23 mouse cellular contexts compared by ENCODE assay signal in genomic region chr2:124103277-124103676, GRCm38 (mm10). TPM values are rescaled to one million over a fixed set of nuclear protein-coding genes. Genes with fewer than 3 reads are reported as not detected.
"Had no signal": no experiment of that assay in that cellular context is flagged by ENCODE, and none has a peak within 500 bp of the region (broad histone marks: within the 10 kb centered on the region; RNA-seq: fewer than 3 reads in every experiment).

No protein-coding gene starts in this region.

- H3K36me3 ChIP-seq: limb, embryonic 10.5 days; limb, embryonic 13.5 days; liver, embryonic 12.5 days; liver, embryonic 15.5 days; midbrain, embryonic 12.5 days; neural tube, embryonic 13.5 days had no signal

- H3K4me1 ChIP-seq: limb, embryonic 10.5 days; limb, embryonic 13.5 days; liver, embryonic 12.5 days; liver, embryonic 15.5 days had no signal

- DNase-seq: kidney, adult 18-20 months; kidney, adult 9 months; kidney, postnatal 14 days; kidney, postnatal 4 days; liver; retina, postnatal 1 day; right cerebral cortex, postnatal 25 days; thymus, adult 2 months; thymus, postnatal 14 days; thymus, postnatal 4 days had no signal

- H3K9ac ChIP-seq: limb, embryonic 13.5 days; liver, embryonic 12.5 days; liver, embryonic 15.5 days; midbrain, embryonic 12.5 days; neural tube, embryonic 13.5 days had no signal

- H3K27ac ChIP-seq: limb, embryonic 10.5 days; limb, embryonic 13.5 days; liver, embryonic 12.5 days; liver, embryonic 15.5 days; macrophage; midbrain, embryonic 12.5 days; neural tube, embryonic 13.5 days; stomach, postnatal 0 days had no signal

- ATAC-seq: intestine, embryonic 16.5 days; liver, embryonic 12.5 days; midbrain, embryonic 16.5 days had no signal

- H3K4me2 ChIP-seq: limb, embryonic 13.5 days; liver, embryonic 12.5 days; liver, embryonic 15.5 days; midbrain, embryonic 12.5 days; neural tube, embryonic 13.5 days had no signal

- H3K9me3 ChIP-seq: limb, embryonic 10.5 days; limb, embryonic 13.5 days; liver, embryonic 12.5 days; liver, embryonic 15.5 days; midbrain, embryonic 12.5 days; neural tube, embryonic 13.5 days had no signal

- H3K27me3 ChIP-seq: liver, embryonic 12.5 days; liver, embryonic 15.5 days; midbrain, embryonic 12.5 days; neural tube, embryonic 13.5 days had no signal

- H3K4me3 ChIP-seq: limb, embryonic 10.5 days; limb, embryonic 13.5 days; liver, embryonic 12.5 days; liver, embryonic 15.5 days; midbrain, embryonic 12.5 days; myocyte; neural tube, embryonic 13.5 days had no signal

RNA-seq across cellular contexts. Expression of gene Sema6d, which starts 13.5 kb away (rescaled TPM):
- total RNA-seq: monocyte, adult 5-6 weeks; neutrophil, adult 5-6 weeks had no signal
